Mouse (Mus musculus): ENCODE measurements around the gene Ooep. TPM values are rescaled to one million over a fixed set of nuclear protein-coding genes. Genes with fewer than 3 reads are reported as not detected.
"Not testable (repeated sequence)": the region's sequence is repeated elsewhere in the genome, so short reads cannot be mapped to it uniquely, and the experiment has no call there.

Gene Ooep
- total RNA-seq (2021) = not detected
- long read RNA-seq, experiment 1 = 0 reads
- long read RNA-seq, experiment 2 = 0 reads

DNA sequence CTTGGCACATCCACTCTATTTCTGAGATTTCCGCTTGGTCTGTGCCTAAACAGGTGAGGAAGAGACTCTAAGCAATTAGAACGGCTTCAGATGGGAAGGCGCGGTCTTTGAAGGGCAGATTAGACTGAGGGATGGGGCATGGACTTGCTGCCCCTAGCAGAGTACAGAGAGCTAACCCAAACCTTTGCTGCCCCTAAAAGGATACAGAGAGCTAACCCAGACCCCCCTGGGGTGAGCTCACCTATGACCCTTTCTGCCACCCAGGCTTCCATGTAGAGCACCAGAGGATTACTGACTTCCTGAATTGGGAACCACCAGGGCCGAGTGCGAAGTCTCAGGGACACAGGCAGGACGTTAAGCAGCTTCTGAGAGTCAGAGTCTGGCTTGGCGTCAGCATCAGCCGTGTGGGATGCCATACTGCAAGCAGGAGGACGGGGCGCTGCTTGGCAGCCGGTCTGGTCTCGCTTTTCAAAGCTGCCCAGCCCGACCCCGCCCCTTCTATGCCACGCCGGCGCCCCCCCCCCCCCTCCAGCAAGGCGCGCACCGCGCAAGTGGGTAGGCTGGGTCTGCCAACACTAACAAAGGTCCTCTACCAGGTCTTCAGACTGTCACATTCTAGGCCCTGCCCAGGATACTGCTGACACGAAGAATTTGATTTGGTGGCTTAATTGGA is at the start of gene Ooep:
TSS of gene Ooep (minus strand) at position 613 of the 673 bp plus-strand sequence.
- DNase-seq = peak in 1 of 2 experiments; percentile 6

DNA sequence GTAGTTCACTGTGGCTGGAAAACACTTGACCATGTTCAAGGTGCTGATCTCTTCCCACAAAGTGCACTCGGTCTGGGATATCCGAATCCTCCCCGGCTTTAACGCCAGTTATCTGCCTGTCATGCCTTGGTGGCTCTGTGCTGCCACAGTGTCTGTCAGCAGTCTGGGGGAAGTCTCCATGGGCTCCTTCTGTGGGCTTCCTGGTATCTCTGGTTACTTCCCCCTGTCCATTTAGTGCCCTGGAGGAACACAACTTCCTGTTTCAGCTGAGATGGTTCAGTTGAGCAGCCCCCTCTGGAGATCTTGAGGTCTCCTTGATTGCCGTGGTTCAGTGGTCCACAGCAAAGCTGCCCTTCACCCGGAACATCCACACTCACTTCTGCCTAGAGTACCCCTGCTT is 49.7 kb upstream of the Ooep start:
- DNase-seq = no peak

DNA sequence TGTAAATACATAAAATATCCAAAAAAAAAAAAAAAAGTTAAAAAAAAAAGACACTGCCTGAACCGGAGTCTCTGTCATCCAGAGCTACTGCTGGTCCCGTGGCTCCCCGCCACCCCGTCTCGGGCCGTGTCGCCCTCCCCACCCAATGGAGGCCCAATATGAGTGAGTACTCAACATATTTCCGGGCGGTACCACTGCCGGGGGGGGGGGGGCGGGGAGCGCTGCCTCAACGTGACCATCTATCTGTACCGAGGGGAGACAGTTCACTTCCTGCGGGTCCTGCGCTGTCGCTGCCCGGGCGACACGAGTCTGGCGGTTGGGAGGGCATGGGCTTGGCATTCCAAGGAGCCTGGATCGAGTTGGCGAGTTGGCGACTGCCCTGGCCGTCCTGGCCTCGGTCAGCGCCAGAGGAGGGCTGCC is 48.8 kb upstream of the Ooep start:
- DNase-seq = peak in 1 of 2 experiments; percentile 16

DNA sequence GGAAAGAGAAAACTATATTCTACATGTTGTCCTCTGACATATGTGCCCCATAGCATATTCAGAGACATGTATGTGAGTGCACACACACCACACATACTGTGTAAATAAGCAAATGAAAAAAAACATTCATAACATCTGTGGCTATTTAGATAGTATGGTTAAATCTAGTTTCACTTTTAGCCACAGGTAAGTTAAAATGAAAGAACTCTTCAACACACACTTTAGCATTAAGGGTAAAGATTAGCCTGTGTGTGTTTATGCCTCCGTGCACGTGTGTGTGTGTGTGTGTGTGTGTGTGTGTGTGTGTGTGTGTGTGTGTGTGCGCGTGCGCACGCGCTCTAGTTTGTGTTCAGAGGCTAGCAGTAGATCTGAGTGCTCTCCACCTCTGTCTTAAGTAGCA is 23.1 kb upstream of the Ooep start:
- no peak for DNase-seq

DNA sequence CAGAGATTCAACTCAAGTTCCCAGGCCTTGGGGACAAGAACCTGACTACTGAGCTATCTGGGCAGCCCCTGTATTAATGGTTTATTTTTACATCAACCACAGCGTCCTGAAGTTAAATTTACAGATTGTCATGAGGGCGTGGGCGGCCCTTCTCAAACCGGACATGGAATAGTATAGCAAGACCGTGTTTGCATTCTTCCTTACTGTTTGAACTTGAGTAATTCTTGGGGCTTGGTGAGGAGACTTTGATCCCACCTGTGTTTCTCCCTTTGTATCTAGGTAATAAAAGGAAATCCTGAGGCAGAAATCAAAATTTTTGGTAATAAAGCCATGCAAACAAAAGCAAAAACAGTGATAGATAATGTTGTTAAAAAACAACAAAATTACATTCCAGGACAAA is 22.0 kb upstream of the Ooep start:
- no peak for DNase-seq

DNA sequence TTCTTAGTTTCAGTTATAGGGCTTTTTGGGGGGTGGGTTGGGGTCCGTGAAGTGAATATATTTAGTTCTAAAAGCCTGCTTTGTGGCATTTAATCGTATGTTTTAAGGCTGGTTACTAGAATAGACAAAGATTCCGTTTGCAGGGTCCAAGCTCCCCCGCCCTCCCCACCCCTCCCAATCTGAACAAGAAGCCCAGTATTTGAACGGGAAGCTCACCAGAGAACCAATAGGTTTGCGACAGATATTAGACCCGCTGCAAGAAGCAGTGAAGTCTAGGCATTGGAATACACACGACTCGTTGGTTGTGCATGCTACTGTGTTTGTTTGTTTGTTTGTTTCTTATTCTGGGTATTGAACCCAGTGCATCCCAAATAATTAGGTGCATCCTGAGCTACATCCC is 18.0 kb upstream of the Ooep start:
- no peak for DNase-seq

DNA sequence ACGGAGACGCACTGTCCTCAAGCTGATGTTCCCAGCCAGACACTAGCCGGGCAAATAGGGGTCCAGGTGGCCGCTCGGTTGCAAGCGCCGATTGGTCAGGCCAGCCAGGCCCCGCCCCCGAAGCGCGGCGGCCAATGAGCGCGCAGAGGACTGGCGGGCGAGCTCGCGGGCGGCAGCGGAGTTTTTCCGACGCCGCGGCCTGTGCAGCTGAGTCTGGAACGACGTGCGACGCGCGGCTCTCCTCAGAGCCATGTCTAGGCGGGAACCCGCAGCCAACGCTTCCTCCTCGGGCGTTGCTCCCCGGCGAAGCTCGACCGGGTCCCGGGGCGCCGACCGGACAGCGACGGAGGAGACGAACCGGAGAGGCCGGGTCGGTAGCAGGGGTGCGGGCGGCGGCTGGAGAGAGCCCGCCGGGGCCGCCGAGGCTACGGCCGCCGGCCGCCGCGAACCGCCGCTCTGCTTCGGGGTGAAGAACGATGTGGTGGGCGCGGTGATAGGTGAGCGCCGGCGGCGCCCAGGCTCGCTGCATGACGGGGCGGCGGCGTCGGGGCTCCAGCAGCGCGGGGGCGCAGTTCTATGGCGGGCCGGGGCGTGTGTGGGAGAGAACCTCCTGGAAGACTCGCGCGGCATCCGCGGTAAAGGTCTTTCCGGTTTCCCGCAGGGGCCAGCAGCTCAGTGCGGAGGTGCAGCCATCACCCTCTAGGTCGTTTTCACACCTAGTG is 17.3 kb upstream of the Ooep start, which contains the start of gene Ddx43:
TSS of gene Ddx43 (plus strand) at position 148 of the 722 bp plus-strand sequence.
- peak; percentile 27 to 35 for DNase-seq

DNA sequence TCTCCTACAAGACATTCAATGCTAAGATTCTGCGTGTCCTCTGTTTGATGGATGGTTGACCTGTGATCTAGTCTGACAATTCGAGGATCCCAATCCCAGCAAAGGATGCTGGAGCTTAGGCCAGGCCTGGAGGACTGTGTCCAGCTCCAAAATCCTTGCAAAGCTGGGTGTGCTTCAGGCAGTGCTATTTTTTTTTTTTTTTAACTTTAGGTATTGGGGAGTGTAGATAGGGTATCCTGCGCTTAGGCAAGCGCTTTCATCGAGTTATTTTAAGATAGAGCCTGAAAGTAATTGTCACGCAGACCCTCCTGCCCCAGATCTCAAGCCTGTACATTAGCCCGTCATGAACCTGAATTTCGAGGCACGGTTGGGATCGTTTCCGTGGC is 16.7 kb upstream of the Ooep start:
- no peak for DNase-seq

DNA sequence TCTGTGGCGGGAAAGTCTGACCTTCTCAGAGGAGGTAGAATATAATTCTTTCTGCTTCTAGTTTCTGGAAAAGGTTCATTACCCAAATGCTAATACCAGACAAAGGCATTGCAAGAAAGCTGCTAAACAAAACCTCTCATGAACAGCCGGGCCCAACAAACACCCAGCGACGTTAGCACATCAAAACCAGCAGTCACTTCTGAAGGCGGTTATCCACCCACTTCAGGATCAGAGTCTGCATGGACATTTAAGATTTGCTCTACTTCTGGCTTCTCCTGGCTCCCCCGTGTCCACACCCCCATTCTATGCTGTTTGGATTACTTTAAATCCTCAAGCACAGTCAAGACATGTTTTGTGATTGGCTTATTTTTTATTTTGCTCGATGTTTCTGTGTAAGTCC is 16.1 kb upstream of the Ooep start:
- no peak for DNase-seq

DNA sequence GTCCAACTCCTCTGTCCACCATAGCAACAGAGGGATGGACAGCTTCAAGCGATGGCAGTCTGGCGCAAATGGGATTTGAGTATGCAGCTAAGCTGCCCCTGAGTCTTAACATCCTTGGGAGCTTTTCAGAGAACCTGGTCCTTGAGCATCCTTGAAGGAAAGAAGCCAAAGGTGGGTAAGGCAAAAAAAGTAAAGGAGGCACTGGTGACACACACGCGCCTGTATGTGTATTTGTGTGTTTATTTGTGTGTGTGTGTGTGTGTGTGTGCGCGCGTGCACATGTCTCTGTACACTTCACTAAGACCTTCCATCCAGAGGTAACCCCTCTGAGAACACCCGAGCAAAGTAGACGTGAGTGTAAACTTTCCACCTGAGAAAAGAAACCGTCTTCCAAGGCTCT is 15.2 kb upstream of the Ooep start:
- DNase-seq = no peak

DNA sequence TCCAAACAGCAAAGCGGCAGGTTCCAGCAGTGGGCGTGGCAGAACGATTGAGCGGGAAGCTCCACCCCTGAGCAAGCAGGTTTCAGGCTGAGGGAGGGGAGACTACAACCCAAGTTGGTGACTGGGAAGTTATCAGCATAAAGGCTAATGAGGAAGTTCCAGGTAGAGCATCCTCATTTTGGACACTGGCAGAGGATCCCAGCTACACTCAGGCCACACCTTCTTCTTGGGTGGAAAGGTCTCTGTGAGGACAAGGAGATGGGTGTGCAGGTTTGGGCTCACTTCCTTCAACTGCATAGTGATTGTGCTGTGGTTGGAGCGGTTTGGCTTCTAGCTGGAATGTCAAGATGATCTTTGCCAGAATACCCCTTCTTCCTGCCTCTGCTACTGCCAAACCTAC is 11.5 kb upstream of the Ooep start:
- no peak for DNase-seq

DNA sequence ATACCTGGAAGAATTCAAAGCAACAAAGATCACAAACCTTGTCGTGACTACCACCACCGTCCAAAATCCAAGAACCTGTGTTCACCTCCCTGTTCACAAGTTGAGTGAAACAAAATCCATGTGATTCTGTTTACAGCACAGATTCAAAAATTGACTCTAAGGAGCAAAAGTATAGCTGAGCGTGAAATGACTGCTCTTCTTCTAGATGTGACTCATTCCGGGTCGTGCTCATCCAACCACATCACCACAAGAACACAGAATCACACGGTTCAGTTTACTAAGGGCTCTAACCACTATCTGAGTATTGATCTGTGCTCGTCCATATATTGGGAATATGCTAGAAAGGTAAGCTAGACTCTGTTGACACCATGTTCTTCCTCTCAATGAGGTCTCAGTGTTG is 8.4 kb upstream of the Ooep start:
- no peak for DNase-seq

DNA sequence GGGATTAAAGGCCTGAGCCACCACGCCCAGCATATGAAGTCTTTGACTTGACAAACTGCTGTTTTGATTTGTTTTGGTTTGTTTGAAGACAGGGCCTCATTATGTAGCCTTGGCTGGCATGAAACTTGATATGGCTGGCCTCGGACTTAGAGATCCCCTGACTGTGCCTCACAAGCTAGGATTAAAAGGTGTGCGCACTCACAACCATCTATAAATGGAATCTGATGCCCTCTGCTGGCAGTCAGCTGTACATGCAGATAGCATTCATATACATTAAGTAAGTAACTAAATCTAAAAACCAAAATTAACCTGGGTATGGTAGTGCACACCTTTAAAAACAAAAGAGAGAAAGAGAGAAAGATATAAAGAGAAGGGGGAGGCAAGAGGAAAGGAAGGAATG is 7.4 kb upstream of the Ooep start:
- peak in 1 of 2 experiments; percentile 12 for DNase-seq

DNA sequence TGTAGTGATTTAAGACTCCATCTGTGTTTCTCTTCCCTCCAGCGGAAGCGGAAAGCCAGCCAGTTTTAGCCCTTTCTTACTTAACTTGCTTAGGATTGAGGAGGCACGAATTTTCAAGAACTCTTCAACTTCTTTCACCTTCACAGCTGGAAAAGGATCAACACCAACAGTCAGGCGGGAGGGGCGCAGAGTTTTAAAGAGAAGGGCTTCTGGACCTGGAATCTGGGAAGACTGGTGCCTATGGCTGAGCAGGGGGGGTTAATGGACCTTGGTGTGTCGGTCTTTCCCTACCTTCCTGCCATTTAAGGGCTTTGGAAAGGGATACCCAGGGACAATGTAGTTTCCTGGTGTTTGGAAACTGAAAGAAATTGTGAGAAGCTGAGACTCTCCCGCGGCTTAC is 979 bp downstream of the Ooep start:
- DNase-seq = no peak

DNA sequence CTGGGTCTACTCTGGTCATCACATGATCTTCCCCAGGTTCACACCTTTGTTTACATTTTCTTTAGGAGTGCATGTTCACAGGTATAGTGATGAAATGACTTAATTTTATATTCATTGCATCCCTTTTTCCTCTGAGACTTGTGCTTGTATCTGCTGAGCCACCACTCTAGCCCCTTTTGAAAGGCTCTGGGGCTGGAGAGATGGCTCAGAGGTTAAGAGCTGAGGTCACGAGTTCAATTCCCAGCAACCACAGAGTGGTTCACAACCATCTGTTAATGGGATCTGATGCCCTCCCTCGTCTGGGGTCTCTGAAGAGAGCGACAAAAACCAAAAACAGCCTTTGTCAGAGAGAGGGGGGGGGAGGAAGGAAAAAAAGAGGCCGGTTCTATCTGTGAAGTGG is 3.0 kb downstream of the Ooep start:
- no peak for DNase-seq

DNA sequence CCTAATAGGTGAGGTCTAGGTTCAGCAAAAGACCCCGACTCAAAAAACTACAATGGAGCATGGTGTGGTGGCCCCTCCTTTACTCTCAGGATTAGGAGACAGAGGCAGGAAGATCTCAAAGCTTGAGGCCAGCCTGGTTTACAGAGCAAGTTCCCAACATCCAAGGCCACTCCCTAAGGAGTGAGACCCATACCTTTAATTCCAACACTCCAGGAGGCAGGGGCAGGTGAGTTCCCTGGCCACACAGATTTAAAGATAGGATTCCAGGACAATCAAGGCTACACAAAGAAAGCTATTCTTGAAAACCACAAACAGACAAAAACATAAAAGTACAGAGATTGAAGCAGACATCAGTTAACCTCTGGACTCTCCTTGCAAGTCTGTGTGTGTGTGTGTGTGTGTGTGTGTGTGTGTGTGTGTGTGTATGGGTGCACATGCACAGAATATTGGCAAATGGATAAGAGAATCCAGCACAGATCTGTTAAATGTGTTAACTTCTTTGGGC is 3.6 kb downstream of the Ooep start:
- DNase-seq = no peak

DNA sequence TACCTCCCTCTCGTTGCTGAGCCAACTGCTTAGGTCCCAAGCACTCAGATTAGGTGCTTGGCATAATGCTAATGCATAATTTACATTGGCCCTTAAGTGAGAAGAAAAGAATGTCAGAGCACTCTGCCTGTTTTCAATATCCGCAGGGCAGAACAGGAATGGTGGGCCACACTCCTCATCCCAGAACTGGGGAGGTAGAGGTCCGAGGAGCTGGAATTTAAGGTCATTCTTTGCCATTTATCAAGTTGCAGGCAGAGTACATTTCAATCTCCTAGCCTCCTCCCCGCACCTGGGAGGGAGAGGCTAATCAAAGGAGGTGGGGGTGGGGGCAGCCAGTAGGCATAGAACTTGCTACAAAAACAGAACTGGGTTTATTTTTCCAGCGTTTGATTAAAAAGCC is 4.1 kb downstream of the Ooep start:
- no peak for DNase-seq

DNA sequence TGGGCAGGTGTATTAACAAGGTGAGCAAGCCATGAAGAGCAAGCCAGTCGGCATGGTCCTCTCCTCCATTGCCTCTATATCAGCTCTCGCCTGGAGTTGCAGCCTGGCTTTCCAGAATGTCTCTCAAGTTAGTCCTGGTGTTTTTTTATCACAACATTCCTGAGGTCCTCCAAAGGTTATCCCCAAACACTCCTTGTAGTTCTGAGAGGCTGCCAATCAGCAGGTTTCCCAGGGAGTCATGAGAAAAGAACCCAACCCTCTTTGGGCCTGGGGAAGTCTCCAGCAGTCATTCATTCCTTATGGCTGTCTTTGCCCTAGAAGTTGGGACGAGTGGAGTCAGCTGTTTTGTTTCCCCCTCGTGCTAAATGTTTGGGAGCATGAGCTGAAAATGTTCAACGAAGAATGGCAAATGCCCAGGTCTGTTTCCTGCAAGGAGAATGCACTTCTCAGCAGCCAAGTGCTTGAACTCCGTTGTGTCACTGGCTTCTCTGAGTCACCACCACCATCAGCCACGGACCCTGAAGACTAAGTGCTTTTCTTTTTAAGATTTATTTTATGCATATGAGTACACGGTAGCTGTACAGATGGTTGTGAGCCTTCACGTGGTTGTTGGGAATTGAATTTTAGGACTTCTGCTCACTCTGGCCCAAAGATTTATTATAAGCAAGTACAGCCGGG is 5.6 kb downstream of the Ooep start:
- no peak for DNase-seq

DNA sequence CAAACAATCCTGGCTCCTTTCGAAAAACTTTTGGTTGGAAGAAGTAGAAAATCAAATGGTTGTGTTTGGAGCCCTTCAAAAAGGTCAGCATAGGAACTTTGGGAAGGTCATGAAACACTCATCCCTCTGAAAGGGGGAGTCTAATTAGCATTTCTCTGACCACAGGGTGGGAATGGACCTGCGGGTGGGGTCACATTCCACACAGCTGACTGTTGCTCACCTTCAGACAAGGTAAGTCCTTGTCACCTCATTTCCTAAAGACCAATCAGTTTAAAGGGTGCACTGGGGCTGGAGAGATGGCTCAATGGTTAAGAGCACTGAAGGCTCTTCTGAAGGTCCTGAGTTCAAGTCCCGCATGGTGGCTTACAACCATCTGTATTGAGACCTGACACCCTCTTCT is 7.1 kb downstream of the Ooep start:
- DNase-seq = no peak

DNA sequence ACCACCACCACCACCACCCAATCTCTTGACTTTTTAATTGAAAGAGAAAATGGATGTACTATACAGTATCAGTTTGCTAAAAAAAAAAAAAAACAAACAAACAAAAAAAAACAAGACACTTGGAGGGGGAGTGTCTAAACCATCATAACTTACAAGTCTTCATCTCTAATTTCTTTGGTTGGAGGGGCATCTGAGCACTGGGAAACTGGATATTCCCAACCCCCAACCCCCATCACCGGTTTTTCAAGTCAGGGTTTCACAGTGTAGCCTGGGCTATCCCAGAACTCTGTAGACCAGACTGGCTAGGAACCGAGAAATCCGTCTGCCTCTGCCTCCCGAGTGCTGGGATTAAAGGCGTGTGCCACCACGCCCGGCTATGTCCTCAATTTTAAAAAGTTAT is 8.7 kb downstream of the Ooep start:
- no peak for DNase-seq

DNA sequence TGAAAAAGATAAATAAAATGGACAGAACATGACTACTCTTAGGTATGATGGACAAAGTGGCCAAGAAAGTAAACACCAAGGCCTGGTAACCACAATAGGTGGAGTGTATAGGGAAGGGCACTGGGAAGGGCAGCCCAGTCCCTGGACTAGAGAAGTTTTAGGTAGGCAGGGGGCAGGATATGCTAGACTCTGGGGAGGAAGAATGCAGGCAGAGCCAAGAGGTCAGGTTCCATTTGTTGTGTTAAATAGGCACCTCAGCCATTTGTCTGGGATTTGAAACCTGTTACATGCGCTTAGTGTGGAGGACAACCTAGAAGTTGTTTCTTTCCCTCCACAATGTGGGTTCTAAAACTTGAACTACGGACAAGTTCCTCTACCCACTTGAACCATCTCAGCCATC is 9.2 kb downstream of the Ooep start:
- DNase-seq = no peak

DNA sequence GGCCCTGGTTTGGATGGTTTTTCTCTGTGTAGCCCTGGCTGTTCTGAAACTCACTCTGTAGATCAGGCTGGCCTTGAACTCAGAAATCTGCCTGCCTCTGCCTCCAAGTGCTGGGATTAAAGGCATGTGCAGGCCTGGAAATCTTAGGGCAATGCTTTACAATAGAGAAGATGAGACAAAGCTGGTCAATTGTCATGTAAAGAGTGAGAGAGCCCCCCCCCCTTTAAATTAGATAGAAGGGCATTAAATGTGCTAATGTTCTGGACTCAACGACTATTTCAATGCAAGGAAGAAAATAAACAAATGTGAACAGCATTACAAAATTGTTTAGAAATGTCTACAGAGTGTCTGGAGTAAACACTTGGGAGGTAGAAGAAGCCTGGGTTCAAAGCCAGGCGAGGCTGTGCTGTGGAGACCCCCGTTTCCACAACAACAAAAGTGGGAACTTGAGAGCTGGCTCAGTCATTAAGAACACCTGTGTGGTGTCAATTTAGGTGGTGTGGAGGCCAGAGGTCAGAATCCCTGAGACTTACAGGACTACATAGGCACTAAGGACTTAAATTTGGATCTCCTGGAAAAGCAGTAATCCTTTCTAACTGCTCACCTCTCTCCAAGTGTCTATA is 9.7 kb downstream of the Ooep start:
- DNase-seq = no peak

DNA sequence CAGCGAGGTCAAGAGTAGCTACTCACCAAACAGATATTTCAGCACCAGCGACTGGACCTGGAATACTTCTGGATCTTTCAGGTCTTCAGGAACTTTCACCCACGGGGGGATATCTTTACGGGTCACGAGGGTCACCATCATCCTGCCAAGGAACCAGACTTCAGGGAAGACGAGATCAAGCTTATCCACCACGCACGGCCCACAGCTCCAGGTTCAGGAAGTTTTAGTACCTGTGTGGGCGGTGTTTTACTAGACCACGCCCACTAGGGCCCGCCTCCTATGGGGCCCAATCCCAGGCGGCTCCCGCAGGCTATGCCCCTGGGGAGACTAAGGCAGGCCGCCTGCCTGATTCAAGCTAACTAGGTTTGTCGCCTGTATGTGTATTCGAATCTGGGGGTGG is 10.6 kb downstream of the Ooep start, which contains the start of gene Dppa5a:
TSS of gene Dppa5a (minus strand) at position 219 of the 400 bp plus-strand sequence.
- not testable (repeated sequence) for DNase-seq

All from adrenal gland, postnatal 36 days (tissue).